Mouse (Mus musculus) megakaryocyte-erythroid progenitor cell, adult 5-6 weeks (primary cell): ENCODE data around the gene Camk2b. TPM values are rescaled to one million over a fixed set of nuclear protein-coding genes. Genes with fewer than 3 reads are reported as not detected.
"Not testable (repeated sequence)": the region's sequence is repeated elsewhere in the genome, so short reads cannot be mapped to it uniquely, and the experiment has no call there.

Experiments
- ATAC-seq: replicated peaks from 2 replicates; pipeline ENCODE4 v1.8.0; 2016; ENCODE audit warnings: mild to moderate bottlenecking, inconsistent platforms; ENCODE audit not compliant: severe bottlenecking, poor library complexity, low FRiP score, low TSS enrichment
- total RNA-seq, 2 experiments: library from RNA; stranded (forward) in 1 of 2; stranded (reverse) in 1 of 2; fragments of 200-1000, 215-1000 nt in 1 of 2; fragments of >200 nt in 1 of 2; fragmentation: Nextera tagmentation in 1 of 2; gene quantifications; 2 replicates each; pipeline ENCODE4 v1.2.3; 2014 to 2017

Camk2b gene
- total RNA-seq, 2 experiments from 2014 or later = 0.52 to 1.6 TPM

GRCm38 (mm10) chr11:6017484-6018140 lies 48.5 kb downstream of the Camk2b start:
- no peak for ATAC-seq

- no peak for ATAC-seq
Measured at GRCm38 (mm10) chr11:6016797-6017395, 49.3 kb downstream of the Camk2b start.

GRCm38 (mm10) chr11:6016368-6016767 lies 49.8 kb downstream of the Camk2b start:
- 0 out of 2 replicates have a peak, but pooled peaks have one; percentile 52 for ATAC-seq

- no peak for ATAC-seq
Measured at GRCm38 (mm10) chr11:6015011-6015431, 51.1 kb downstream of the Camk2b start.

- ATAC-seq = no peak
Measured at GRCm38 (mm10) chr11:6013359-6013758, 52.8 kb downstream of the Camk2b start.

- no peak for ATAC-seq
Measured at GRCm38 (mm10) chr11:6011879-6012278, 54.3 kb downstream of the Camk2b start.

GRCm38 (mm10) chr11:6010751-6011482 lies 55.2 kb downstream of the Camk2b start:
- not testable (repeated sequence) for ATAC-seq

- not testable (repeated sequence) for ATAC-seq
Measured at GRCm38 (mm10) chr11:6007779-6008128, 58.4 kb downstream of the Camk2b start.

GRCm38 (mm10) chr11:6007010-6007778 lies 59.0 kb downstream of the Camk2b start:
- not testable (repeated sequence) for ATAC-seq

- not testable (repeated sequence) for ATAC-seq
Measured at GRCm38 (mm10) chr11:6006351-6007009, 59.7 kb downstream of the Camk2b start.

- not testable (repeated sequence) for ATAC-seq
Measured at GRCm38 (mm10) chr11:6005374-6006043, 60.7 kb downstream of the Camk2b start.

- ATAC-seq = no peak
Measured at GRCm38 (mm10) chr11:6003046-6003639, 63.0 kb downstream of the Camk2b start.

- no peak for ATAC-seq
Measured at GRCm38 (mm10) chr11:6001981-6002649, 64.0 kb downstream of the Camk2b start.

- ATAC-seq = no peak
Measured at GRCm38 (mm10) chr11:6000961-6001682, 65.0 kb downstream of the Camk2b start.

- no peak for ATAC-seq
Measured at GRCm38 (mm10) chr11:5999832-6000771, 66.1 kb downstream of the Camk2b start.

GRCm38 (mm10) chr11:5998472-5998871 lies 67.7 kb downstream of the Camk2b start:
- ATAC-seq = no peak
